Mouse (Mus musculus): ENCODE measurements around the gene Mettl2.
"Not testable (repeated sequence)": the region's sequence is repeated elsewhere in the genome, so short reads cannot be mapped to it uniquely, and the experiment has no call there.

GRCm38 (mm10) chr11:105121792-105122191 is 4.4 kb upstream of the Mettl2 start:
- not testable (repeated sequence) for TF ChIP-seq POLR2A, CTCF (IDR thresholded peaks at IDR 0.05; ENCODE audit: extremely low read depth, insufficient read depth, low read length)
